Mouse (Mus musculus) cerebellum, adult 2 months (tissue): ENCODE results near the gene Rabac1.

Experiments
- CTCF ChIP-seq: fragments of 200-500 bp; IDR thresholded peaks from 2 replicates; pipeline ENCODE4 v1.5.1; 2011; ENCODE audit warnings: low read depth, mild to moderate bottlenecking, control low read depth, low read length, moderate library complexity, borderline replicate concordance; ENCODE audit not compliant: insufficient read depth
- POLR2A ChIP-seq: fragments of 200-500 bp; IDR thresholded peaks from 2 replicates; pipeline ENCODE4 v1.6.1; 2011; ENCODE audit warnings: low read length, control low read depth, borderline replicate concordance; ENCODE audit not compliant: insufficient read depth

- no peak for TF ChIP-seq CTCF
- TF ChIP-seq POLR2A, result no peak
Measured at GRCm38 (mm10) chr7:24967966-24968365, 4.6 kb downstream of the Rabac1 start.
